Mouse (Mus musculus) megakaryocyte, embryonic 14.5 days (primary cell): Measurements from ENCODE around the gene Add1.

ENCODE experiments used
- FLI1 ChIP-seq: IDR thresholded peaks from 2 replicates; pipeline ENCODE4 v1.6.1; 2012; ENCODE audit warnings: low read length, inconsistent platforms, mixed read lengths
- GATA1 ChIP-seq: IDR thresholded peaks from 3 replicates; pipeline ENCODE4 v1.6.1; 2012; ENCODE audit warnings: mixed read lengths, low read length, inconsistent platforms, borderline replicate concordance

DNA sequence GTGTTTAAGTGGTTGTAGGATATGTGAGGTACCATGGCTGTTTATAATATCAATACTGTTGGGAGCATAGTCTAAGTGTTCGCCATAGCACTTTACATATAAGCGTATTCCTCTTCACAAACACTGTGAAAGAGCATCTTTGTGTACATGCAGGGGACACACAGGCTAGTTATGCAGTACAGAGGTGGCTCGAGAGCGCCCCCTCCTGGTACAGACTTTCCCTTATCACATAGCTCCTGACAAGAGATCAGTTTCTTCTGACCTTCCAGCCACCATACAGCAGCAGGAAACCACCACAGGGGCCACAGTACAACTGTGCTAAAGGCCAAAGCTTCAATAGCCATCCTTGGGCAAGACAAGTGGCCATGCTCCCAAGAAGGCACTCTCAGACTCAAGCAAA lies 74.1 kb downstream of the Add1 start:
- TF ChIP-seq GATA1 (no peak), FLI1 (no peak)
